Mouse (Mus musculus) layer of hippocampus, adult 18-20 months (tissue): ENCODE data around the gene Olfr71. TPM values are rescaled to one million over a fixed set of nuclear protein-coding genes. Genes with fewer than 3 reads are reported as not detected.
A peak's percentile ranks its signal among the peaks of the same experiment; 100 is the strongest.

Experiments used
- DNase-seq, 2 experiments: peaks; one replicate each; pipeline ENCODE4 v3.0.0; 2022; ENCODE audit warnings: low spot score in 2 of 2
- total RNA-seq, 2 experiments: library from RNA; stranded (reverse); gene quantifications; 2 replicates each; pipeline ENCODE4 v1.2.3; 2021

Gene Olfr71
- total RNA-seq, 2 experiments from 2014 or later, result not detected

DNA sequence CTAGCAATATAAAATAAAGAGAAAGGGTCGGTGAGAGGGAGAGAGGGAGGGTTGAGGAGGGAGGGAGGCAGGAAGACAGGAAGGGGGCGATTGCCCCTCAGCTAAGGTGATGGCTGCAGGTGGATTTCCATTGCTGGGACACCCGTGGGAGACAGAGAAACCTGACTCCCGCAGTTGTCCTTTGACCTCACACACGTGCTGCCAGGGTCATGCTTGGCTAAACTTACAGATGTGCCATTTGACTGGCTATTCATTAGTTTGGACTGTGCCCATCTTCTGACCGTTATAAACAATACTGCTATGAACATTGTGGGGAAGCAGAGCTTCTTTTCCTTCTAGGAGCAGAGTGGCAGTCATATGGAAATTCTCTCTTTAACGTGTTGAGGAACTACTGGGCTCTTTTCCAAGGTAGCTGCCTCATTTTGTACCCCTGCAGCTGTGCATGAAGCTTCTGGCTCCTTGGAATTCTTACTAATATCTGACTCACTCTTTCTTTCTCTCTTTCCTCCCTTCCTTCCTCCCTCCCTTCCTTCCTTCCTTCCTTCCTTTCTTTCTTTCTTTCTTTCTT, 3.7 kb upstream of the Olfr71 start:
- DNase-seq, result no peak

DNA sequence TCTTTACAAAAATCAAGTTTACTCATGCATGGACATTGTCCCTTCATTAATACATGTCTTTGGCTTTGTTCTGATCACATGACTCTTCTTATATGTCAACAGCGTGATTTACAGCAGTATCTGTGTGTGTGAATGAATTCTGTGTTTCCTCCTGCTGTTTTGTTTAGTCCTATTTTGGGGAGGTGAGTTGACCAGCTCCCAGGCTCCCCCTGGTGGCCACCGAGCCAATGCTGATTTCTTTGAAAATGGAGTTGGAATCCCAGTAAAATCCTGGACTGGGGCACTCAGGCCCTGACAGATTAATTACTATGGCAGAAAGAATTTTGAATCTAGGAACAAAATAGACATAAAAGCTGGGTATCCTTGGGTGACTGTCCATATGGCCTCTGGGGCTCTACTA, 1.8 kb upstream of the Olfr71 start:
- peak; percentile 49 to 87 for DNase-seq

DNA sequence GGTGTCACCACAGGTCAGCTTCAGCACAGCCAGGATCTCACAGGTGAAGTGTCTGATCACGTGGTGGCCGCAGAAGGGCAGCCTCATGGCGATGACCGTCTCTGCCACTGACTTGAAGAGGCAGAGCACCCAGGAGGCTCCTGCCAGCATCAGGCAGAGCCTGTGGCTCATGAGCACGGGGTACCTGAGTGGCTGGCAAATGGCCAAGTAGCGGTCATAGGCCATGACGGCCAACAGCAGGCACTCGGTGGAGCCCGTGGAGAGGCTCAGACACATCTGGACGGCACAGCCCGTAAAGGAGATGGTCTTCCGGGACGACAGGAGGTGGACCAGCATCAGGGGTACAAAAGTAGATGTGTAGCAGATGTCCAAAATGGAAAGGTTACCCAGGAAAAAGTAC, 4.1 kb downstream of the Olfr71 start:
- no peak for DNase-seq

DNA sequence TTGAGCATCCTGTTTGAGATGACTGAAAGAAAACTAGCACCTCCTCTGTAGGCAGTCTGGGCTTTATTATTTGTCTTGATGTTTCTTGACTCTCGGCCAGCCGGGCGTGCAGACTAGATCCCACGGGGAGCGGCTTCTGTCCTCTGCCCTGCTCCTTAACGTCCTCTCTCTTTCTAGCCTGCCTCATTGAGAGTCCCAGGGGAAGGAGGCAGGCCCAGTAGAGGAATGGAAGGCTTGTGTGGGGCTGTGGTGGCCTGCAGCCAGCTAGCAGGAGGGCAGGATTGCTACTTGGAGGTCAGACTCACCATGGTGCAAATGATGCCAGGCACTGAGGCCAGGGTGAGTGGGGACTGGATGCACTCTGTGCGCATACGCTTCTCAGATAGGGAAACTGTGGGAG, 6.2 kb downstream of the Olfr71 start:
- DNase-seq, result no peak

DNA sequence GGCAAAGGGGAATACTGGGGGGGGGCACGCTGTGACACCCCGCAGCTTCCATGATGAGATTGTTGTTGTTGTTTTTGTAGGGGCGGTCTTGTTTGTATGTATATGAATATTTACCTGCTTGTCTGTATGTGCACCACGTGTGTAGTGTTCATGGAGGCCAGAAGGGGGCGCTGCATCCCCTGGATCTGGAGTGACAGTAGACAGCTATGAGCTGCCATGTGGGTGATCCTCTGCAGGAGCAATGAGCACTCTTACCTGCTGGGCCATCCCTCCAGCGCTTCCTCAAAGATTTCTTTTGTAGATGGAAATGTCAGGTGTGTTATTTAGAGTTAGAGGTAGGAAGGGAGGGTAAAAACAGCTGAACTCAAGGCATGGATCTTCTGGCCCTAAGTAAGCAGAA, 6.6 kb downstream of the Olfr71 start:
- no peak for DNase-seq

DNA sequence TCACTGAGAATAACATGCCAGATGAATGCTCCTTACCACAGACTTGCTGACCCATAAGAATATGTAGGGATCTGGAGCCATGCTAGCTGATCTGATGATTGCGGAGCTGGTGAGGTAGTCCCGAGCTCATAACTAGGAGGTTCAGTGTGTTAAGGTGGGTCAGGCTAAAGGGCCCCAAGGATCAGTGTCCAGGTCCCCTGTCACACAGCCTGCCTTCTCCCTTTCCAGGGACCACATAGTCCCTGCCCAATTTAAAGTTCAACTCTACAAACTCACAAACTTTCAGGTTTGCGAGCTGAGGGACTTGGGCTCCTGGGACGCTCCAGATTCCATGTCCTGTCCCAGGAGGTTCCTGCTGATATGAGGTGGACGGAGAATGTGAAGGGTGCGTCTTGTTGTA, 9.3 kb downstream of the Olfr71 start, which contains the start of gene Olfr70:
Gene Olfr70, minus strand, starts transcription at position 101 of the 400 bp plus-strand sequence.
- DNase-seq, result no peak

DNA sequence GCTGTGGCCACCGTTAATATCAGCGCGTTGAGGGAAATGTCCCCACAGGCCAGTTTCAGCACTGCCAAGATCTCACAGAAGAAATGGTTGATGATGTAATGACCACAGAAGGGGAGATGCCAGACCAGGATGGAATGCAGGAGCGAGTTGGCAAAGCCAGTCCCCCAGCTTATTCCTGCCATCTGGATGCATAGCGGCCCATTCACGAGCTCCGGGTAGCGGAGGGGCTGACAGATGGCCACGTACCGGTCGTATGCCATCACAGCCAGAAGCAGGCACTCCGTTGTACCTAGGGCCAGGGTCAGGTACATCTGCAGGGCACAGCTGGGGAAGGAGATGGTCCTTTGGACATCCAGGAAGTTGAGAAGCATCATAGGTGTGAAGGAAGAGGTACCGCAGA, 13.5 kb downstream of the Olfr71 start:
- DNase-seq, result no peak

DNA sequence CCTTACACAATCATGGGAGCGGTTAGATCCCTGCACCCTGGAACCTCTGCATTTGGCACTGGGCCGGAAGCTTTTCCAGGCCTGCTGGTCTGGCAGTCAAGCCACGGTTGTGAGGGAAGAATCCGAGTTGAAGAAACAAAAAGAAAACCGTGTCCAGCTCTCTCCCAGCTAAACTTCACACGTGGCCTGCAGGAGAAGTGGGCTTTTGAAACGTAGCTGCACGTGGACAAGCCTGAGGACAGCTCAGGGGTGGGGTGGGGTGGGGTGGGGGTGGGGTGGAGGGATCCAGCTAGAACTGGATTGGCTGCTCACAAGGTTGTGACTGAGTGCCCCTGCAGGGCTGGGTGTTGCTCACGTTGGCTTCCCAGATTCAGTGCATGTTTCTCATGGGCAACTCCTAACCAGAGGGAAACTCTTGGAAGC, 14.8 kb downstream of the Olfr71 start:
- no peak for DNase-seq

DNA sequence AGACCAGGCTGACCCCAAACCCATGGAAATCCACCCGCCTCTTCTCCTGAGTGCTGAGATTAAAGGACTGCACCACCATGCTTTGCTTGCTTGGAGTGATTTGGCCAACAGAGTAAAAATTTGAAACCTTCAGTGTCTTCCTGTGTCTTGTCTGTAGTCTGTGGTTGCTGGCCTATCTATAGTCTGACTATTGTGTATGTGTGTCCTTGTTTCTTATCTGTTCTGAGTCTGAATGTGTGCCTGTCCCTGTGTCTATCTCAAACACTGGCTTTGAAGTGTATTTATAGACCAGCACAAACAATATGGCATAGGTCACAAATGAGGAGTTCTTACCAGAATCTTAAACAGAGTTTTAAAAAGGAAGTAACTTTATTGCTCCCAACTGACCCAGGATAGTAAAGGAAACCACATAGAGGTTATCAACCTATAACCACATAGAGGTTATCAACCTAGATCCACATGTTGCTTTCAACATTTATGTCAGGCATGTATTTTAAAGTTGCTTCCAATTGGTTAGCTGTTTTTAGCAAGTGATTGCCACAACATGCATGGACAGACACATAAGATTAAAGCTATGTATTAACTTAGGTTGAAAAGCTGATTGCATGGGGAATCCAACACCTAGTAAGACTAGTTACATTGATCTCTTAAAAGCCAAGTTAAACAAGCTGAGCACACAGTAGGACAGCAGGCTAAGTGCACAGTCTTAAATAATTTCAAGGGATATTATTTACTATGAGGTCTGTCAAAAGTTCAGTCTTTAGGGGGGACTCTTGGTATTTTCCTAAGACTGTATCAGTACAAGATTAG, 15.4 kb downstream of the Olfr71 start:
- DNase-seq, result no peak

DNA sequence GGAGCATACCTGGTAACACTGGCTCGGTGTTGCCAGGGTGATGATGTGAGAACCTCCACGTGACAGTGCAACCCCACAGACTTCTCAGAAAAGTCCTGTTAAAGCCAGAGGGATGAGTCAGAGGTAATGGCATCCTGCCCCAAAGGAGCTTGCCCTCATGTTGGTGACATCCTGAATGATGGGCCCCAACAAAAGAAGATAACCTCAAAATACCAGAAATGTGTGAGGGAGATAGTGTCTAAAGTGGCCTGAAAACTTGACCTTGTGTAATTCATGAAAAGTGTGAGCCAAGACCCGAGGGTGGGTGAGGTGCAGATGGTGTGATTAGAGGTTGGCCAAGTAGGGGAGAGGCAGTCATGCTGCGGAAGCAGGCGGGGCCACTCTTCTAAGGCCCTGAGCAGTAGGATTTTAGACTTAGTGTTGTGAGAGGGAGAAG, 16.2 kb downstream of the Olfr71 start:
- no peak for DNase-seq

DNA sequence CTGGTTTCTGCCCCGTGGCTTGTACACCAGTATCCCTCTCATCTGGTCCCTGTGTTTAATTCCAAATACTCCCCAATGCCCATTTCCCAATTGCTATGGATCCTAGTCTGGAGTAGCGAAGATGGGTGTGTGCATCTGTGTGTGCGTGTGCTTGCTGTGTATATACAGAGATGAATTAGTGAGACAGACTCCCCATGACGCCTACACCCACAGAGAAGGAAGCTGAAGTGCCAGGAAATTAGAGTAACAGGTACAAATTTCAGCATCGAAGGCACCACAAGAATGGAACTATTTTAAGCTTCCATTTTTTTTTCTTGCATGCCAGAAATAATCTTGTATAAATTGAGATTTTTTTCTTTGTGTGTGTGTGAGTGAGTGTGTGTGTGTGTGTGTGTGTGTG, 19.0 kb downstream of the Olfr71 start:
- no peak for DNase-seq

DNA sequence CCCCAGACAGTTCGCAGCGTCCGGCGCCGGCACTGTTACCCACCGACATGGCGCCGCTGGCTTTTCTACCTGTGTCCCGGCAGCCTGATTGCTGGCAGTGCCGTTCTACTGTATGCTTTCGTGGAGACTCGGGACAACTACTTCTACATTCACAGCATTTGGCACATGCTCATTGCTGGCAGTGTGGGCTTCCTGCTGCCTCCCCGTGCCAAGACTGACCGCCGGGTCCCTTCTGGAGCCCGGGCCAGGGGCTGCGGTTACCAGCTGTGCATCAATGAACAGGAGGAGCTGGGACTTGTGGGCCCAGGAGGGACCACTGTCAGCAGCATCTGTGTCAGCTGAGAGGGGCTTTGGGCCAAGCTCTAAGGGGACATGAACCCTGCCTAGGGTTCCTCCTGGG, 20.0 kb downstream of the Olfr71 start:
- no peak for DNase-seq

DNA sequence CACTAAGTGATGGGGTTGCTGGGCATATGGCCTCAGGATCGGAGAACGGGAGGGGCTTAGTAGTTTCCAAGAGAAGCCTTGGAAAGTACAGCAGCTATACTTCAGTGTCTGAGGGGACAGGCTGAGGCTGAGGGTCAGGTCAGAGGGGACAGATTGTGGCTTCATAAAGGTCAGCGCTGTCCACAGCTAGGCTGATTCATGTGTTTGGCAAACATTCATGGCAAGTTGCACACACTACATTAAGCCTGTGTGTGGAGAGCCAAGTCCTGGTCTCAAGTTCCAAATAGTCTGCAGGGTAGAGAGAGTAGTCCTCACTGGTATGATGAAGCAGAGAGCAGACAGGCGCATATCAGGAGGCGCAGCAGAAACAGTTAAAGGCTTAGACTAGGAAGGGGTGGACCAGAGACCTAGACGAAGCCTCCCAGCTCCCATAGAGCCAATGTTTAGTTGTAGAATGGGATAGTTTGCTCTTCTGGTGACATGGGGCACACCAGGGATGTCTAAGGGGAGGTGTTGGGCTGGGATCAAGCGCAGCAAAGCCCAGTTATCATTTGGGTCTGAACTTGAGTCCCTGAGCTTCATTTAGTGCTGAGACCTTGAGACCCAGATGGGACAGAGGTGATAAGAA, 30.5 kb downstream of the Olfr71 start:
- no peak for DNase-seq

DNA sequence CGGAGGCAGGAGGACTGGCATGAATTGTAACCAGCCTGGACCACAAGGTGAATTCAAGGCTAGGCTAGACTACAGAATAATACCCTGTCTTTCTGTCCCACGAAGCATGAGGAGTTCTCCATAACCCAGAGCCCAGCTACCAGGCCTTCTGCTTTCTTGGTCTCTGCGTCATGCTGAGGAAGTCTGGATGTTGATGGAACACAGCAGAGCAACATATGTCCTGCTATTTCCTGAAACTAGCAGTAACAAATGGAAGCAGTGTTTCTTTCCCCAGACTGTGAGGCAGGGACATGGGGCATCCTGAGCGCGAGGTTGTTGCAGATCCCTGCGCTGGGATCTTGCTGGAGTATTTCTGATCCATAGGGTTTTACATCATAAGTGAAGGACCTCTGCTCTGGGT, 31.5 kb downstream of the Olfr71 start:
- DNase-seq, result peak; percentile 20 to 61

DNA sequence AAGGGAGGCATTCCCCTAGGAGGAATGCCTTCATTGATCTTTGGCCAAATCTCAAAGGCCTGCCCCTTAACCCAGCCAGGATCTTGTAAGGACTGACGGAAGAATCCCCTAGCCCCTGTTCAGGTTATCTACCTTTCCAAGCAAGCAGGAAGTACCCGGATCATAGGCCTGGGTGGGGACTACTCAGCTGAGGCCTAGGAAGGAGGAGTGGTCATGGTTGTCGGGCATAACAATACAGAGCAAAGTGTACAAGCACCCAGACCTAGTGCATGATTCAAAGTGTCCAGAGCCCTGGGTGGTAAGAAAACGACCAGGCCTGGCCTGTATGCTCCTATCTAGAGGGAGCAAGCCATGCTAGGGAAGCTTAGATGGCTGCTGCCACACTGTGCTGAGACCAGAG, 34.4 kb downstream of the Olfr71 start:
- no peak for DNase-seq

DNA sequence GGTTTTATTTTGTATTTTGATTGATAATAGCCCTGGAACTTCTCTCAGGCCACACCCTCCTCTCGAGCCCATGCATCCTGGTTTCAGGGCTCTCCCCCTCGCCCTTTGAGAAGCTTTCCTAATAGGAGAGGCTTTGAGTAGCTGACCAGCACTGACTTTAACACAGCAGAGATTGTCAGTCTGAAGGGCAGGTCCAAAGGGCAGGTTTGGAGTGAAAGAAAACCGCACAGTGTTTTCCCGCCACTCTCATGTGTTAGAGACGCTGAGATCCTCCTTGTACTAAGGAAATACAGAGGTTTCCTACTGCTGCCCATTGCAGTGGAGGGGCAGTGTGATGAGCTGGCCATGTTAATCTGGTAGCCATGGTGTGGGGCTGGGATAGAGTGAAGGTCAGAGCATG, 35.1 kb downstream of the Olfr71 start:
- DNase-seq, result no peak

DNA sequence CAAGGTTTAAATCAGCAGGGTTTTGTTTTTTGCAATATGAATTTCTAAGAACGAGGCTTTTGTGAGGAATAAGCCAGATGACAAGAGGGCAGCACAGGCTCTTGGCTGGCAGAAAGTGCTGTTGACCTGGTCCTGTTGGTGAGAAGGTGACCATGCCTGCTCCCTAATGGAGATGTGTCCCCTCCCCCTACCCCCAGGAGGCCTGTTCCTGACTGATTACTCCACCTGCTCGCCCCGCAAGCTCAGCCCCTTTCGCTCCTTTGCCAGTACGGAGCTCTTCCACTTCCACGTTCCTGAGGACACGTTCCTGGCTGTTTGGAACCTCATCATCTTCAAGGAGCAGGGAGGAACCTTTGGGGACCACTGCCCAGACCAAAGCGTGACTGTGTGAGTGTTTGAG, 36.4 kb downstream of the Olfr71 start:
- DNase-seq, result no peak

DNA sequence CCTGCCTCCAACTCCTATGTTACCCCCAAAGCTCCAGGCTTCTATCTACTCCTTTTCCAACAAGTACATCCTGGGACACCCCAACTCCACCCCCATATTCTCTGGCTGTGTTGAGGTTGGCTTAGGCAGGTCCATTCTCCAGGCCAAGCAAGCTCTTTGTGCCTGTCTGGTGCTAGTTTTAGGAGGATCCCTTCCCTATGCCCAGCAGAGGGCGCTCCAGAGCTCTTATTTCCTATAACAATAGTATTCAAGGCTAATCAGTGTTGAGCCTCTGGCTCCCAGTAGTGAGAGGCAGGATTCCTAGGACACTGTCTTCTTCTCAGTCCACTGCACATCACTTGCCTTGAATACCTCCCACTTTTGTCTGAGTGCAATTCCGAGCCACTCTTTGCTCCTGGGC, 38.0 kb downstream of the Olfr71 start:
- DNase-seq, result peak; percentile 76 to 94

DNA sequence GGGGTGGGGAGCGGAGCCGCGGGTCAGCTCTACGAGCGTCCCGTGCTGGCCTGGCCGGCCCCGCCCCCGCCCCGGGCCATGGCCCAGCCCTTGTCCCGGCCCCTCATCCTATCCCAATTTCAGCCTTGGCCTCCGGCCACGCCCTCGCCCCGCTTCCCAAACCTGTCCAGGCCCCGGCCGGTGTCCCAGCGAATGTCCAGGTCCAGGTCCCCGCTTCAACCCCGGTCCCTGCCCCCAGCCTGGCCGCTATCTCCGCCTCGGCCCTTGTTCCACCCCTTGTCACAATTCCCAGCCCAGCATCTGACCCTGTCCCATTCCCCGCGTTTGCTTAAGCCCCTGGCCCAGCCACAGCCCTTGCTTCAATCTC, 40.6 kb downstream of the Olfr71 start:
- no peak for DNase-seq

DNA sequence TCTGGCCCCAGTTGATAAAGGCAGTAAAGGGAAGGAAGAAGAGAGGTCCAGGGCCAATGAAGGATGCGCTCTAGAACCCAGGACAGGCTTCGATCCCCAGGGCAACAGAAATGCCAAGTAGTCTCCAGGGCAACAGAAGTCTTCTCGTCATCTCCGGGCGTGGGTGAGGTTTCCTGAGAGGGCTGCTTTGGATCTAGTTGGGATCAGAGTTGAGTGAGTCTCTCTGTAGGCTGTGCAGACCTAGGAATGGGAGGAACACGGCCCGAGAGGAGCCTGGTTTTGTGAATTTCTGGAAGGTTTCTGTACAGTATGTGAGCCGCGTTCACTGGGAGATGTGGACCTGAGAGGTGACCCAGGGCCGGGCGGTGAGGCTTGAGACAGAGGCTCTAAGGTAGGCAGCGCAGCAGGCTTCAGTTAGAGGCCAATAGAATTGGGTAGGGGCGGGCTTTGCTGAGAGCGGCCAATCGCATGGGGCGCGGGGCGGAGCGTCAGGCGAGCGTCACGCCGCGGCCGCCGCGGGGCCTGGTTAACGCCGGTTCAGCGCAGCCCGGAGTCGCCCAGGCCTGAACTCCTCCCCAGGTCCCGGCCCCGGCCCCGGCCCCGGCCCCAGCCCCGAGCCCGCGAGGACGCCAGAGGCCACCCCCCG, 41.1 kb downstream of the Olfr71 start, which contains the start of the genes Tmem8b and Fam221b:
Gene Tmem8b, plus strand, starts transcription at position 190 of the 646 bp plus-strand sequence.
Gene Fam221b, minus strand, starts transcription at position 364 of the 646 bp plus-strand sequence.
- DNase-seq, result peak; percentile 84 to 93

DNA sequence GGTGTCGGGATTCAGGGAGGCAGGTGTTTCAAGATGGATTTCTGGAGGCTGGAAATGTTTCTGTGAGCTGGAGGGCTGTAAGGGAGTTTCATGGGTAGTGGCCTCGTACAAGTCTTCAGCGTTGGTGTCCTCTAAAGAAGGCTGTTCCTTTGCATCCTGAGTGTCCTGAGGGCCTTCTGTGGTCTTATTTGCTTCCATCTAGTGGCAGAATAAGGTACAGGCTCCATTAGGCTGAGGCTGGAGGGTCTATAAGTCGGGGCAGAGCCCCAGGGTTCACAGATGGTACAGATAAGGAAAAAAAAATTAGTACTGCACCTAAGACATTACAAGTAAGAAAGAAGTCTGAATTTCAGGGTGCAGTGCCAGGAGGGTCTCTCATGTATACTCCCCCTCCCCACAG, 43.6 kb downstream of the Olfr71 start:
- DNase-seq, result no peak

DNA sequence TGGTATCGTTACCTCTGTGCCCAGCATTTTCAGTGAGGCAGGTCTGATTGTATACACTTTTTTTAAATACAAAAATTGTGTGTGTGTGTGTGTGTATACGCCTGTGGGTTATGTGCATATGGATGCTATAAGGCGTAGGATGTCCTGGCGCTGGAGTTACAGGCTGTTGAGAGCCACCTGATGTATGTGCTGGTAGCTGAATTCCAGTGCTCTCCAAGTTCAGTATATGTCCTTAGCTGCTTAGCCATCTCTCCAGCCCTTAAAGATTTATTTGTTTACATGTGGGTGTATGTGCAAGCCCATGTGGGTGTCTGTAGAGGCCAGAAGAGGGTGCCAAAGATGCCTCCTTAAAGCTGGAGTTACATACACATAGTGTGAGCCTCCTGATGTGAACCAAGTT, 52.9 kb downstream of the Olfr71 start:
- no peak for DNase-seq
